In genomic region chr5:33347620-33348019, GRCm38 (mm10) we compare ENCODE assay signal across 23 mouse cellular contexts. TPM values are rescaled to one million over a fixed set of nuclear protein-coding genes. Genes with fewer than 3 reads are reported as not detected.
DNase-seq lines count a peak whose midpoint lies in the region; ATAC-seq lines count a peak whose summit lies in the region.
"Had no signal": no experiment of that assay in that cellular context is flagged by ENCODE, and none has a peak within 500 bp of the region (broad histone marks: within the 10 kb centered on the region; RNA-seq: fewer than 3 reads in every experiment).

No protein-coding gene starts in this region.

- DNase-seq in heart, postnatal 10 days: no peak
- DNase-seq in liver, embryonic 13.5 days: no peak
- DNase-seq in ES-CJ7 (ENCODE audit: low read depth, low spot score): peak; percentile 25
- no peak for DNase-seq in lung, postnatal 25 days (ENCODE audit: low spot score)
- no peak for DNase-seq in left cerebral cortex, postnatal 36 days (ENCODE audit: low spot score in 2 of 2)
- DNase-seq: adrenal gland, postnatal 10 days; adrenal gland, postnatal 36 days; cerebellum, adult 18-20 months; cerebellum, adult 9-10 months; cerebellum, postnatal 14 days; gastrocnemius, postnatal 14 days; heart, adult 2 months; heart, postnatal 36 days had no signal

- peaks cover 64% of the 10 kb centered on the region for H3K4me1 ChIP-seq in heart, embryonic 12.5 days (replicated peaks)
- peaks cover 63% of the 10 kb centered on the region for H3K4me1 ChIP-seq in liver, embryonic 13.5 days (replicated peaks)
- peaks cover 57% of the 10 kb centered on the region for H3K4me1 ChIP-seq in liver, embryonic 12.5 days

- no peaks in the 10 kb centered on the region for H3K9me3 ChIP-seq in heart, embryonic 12.5 days (replicated peaks)
- H3K9me3 ChIP-seq in liver, embryonic 13.5 days (replicated peaks): no peaks in the 10 kb centered on the region
- H3K9me3 ChIP-seq in liver, embryonic 12.5 days (replicated peaks): no peaks in the 10 kb centered on the region
- H3K9me3 ChIP-seq: forebrain, embryonic 10.5 days; forebrain, embryonic 13.5 days; heart, embryonic 10.5 days; hindbrain, embryonic 10.5 days; hindbrain, embryonic 13.5 days had no signal

- no peak overlapping the region for H3K4me3 ChIP-seq in heart, embryonic 12.5 days
- H3K4me3 ChIP-seq in liver, embryonic 13.5 days (replicated peaks): no peak overlapping the region
- H3K4me3 ChIP-seq in liver, embryonic 12.5 days: no peak overlapping the region
- H3K4me3 ChIP-seq: forebrain, embryonic 10.5 days; forebrain, embryonic 13.5 days; heart, adult 2 months; heart, embryonic 10.5 days; hindbrain, embryonic 10.5 days; hindbrain, embryonic 13.5 days had no signal

- no peak overlapping the region for H3K4me2 ChIP-seq in heart, embryonic 12.5 days
- H3K4me2 ChIP-seq in liver, embryonic 13.5 days: no peak overlapping the region
- no peak overlapping the region for H3K4me2 ChIP-seq in liver, embryonic 12.5 days
- H3K4me2 ChIP-seq: forebrain, embryonic 13.5 days; hindbrain, embryonic 13.5 days had no signal

- no peak for ATAC-seq in heart, embryonic 12.5 days (ENCODE audit: insufficient number of reproducible peaks, low FRiP score)
- ATAC-seq in liver, embryonic 13.5 days (ENCODE audit: low read depth): no peak
- no peak for ATAC-seq in liver, embryonic 12.5 days
- ATAC-seq: CD4-positive, CD25-positive, alpha-beta regulatory T cell, adult 4 months; forebrain, embryonic 13.5 days; forebrain, embryonic 16.5 days; hindbrain, embryonic 16.5 days had no signal

- H3K9ac ChIP-seq in heart, embryonic 12.5 days: peak overlapping the region; percentile 12; the same call in 1 of the 2 replicates
- H3K9ac ChIP-seq in liver, embryonic 13.5 days: peak overlapping the region; percentile 7; the same call in 1 of the 2 replicates
- H3K9ac ChIP-seq in liver, embryonic 12.5 days: no peak overlapping the region
- H3K9ac ChIP-seq: forebrain, embryonic 13.5 days; hindbrain, embryonic 13.5 days had no signal

- intact Hi-C loops in heart, postnatal 10 days (cut with DNase I): no loop called here
- intact Hi-C loops in left cerebral cortex, postnatal 36 days (cut with DNase I): no loop called here

- H3K27ac ChIP-seq in heart, embryonic 12.5 days (ENCODE audit: poor library complexity, severe bottlenecking): no peak overlapping the region
- H3K27ac ChIP-seq in liver, embryonic 13.5 days: no peak overlapping the region
- no peak overlapping the region for H3K27ac ChIP-seq in liver, embryonic 12.5 days
- H3K27ac ChIP-seq: forebrain, embryonic 10.5 days; forebrain, embryonic 13.5 days; heart, adult 2 months; heart, embryonic 10.5 days; hindbrain, embryonic 10.5 days; hindbrain, embryonic 13.5 days had no signal

- H3K36me3 ChIP-seq in heart, embryonic 12.5 days: peaks cover 9% of the 10 kb centered on the region; the same call in 1 of the 2 replicates
- no peaks in the 10 kb centered on the region for H3K36me3 ChIP-seq in liver, embryonic 13.5 days
- H3K36me3 ChIP-seq in liver, embryonic 12.5 days: peaks cover 10% of the 10 kb centered on the region; the same call in 1 of the 2 replicates

- 63% methylated on average over 3 of the region's 3 CpGs for WGBS in heart, embryonic 12.5 days
- 58% methylated on average over 3 of the region's 3 CpGs for WGBS in liver, embryonic 13.5 days (ENCODE audit: insufficient replicate concordance)
- WGBS in liver, embryonic 12.5 days (ENCODE audit: insufficient replicate concordance): 53% methylated on average over 3 of the region's 3 CpGs

- no peaks in the 10 kb centered on the region for H3K27me3 ChIP-seq in heart, embryonic 12.5 days (replicated peaks)
- H3K27me3 ChIP-seq in liver, embryonic 13.5 days: no peaks in the 10 kb centered on the region
- no peaks in the 10 kb centered on the region for H3K27me3 ChIP-seq in liver, embryonic 12.5 days (replicated peaks)
- H3K27me3 ChIP-seq: forebrain, embryonic 13.5 days; hindbrain, embryonic 13.5 days had no signal

RNA-seq across cellular contexts. Expression of gene Maea, which starts 12.3 kb away (rescaled TPM):
- 125 and 127 TPM in 2 replicates for polyA plus RNA-seq in heart, embryonic 12.5 days (2016; fragmentation: Nextera tagmentation; extraction: Ambion mirVana)
- 100 to 1,000 TPM; 125 to 126 TPM for total RNA-seq in heart, postnatal 10 days (2021)
- polyA plus RNA-seq in liver, embryonic 13.5 days (2015; fragmentation: Nextera tagmentation; extraction: Ambion mirVana): 54.9 and 58.2 TPM in 2 replicates
- polyA plus RNA-seq in liver, embryonic 12.5 days (2016; fragmentation: Nextera tagmentation; extraction: Ambion mirVana): 64.2 and 67.7 TPM in 2 replicates
- total RNA-seq in left cerebral cortex, postnatal 36 days (2021): 10 to 100 TPM; 91.2 to 97.2 TPM

RNA-seq across cellular contexts. Expression of gene Uvssa, which starts 30.7 kb away (rescaled TPM):
- polyA plus RNA-seq in heart, embryonic 12.5 days (2016; fragmentation: Nextera tagmentation; extraction: Ambion mirVana): 4.1 and 4.6 TPM in 2 replicates
- 1 to 10 TPM; 6.0 to 6.6 TPM for total RNA-seq in heart, postnatal 10 days (2021)
- 2.2 and 2.7 TPM in 2 replicates for polyA plus RNA-seq in liver, embryonic 13.5 days (2015; fragmentation: Nextera tagmentation; extraction: Ambion mirVana)
- 3.5 and 3.6 TPM in 2 replicates for polyA plus RNA-seq in liver, embryonic 12.5 days (2016; fragmentation: Nextera tagmentation; extraction: Ambion mirVana)
- 1 to 10 TPM; 5.6 to 7.2 TPM for total RNA-seq in left cerebral cortex, postnatal 36 days (2021)
